ENCODE assay signal across 8 mouse cellular contexts in genomic region chr3:127408684-127409550, GRCm38 (mm10).
A peak's percentile ranks its signal among the peaks of the same experiment; 100 is the strongest.
DNase-seq lines count a peak whose midpoint lies in the region; ATAC-seq and TF ChIP-seq lines count a peak whose summit lies in the region.

No protein-coding gene starts in this region.

- H3K9me3 ChIP-seq in kidney, embryonic 15.5 days (replicated peaks), result no peaks in the 10 kb centered on the region
- H3K9me3 ChIP-seq in intestine, embryonic 15.5 days, result no peaks in the 10 kb centered on the region
- H3K9me3 ChIP-seq in limb, embryonic 14.5 days (ENCODE audit: control insufficient read depth, low read length), result no peaks in the 10 kb centered on the region
- no peaks in the 10 kb centered on the region for H3K9me3 ChIP-seq in midbrain, embryonic 14.5 days (ENCODE audit: control insufficient read depth, low read length)
- no peaks in the 10 kb centered on the region for H3K9me3 ChIP-seq in stomach, postnatal 0 days (ENCODE audit: control insufficient read depth, low read length)

- ATAC-seq in kidney, embryonic 15.5 days (replicated peaks; ENCODE audit: low FRiP score), result peak; percentile 97
- peak; percentile 97 for ATAC-seq in intestine, embryonic 15.5 days
- ATAC-seq in limb, embryonic 14.5 days (ENCODE audit: low FRiP score, low read depth), result peak; percentile 96
- peak; percentile 98 for ATAC-seq in midbrain, embryonic 14.5 days (ENCODE audit: low FRiP score, low TSS enrichment)
- peak; percentile 97 for ATAC-seq in stomach, postnatal 0 days (ENCODE audit: low FRiP score, low TSS enrichment)

- H3K4me3 ChIP-seq in kidney, embryonic 15.5 days (replicated peaks), result peak overlapping the region; percentile 54
- H3K4me3 ChIP-seq in intestine, embryonic 15.5 days (replicated peaks), result peak overlapping the region; percentile 48
- peak overlapping the region; percentile 52 for H3K4me3 ChIP-seq in limb, embryonic 14.5 days (replicated peaks; ENCODE audit: low read length)
- peak overlapping the region; percentile 62 for H3K4me3 ChIP-seq in midbrain, embryonic 14.5 days (replicated peaks; ENCODE audit: low read depth, low read length)
- H3K4me3 ChIP-seq in stomach, postnatal 0 days (ENCODE audit: low read depth, low read length), result peak overlapping the region; percentile 51

- no peaks in the 10 kb centered on the region for H3K27me3 ChIP-seq in kidney, embryonic 15.5 days
- no peaks in the 10 kb centered on the region for H3K27me3 ChIP-seq in intestine, embryonic 15.5 days (replicated peaks)
- no peaks in the 10 kb centered on the region for H3K27me3 ChIP-seq in limb, embryonic 14.5 days (ENCODE audit: control insufficient read depth, insufficient read depth, low read length)
- H3K27me3 ChIP-seq in midbrain, embryonic 14.5 days (ENCODE audit: control insufficient read depth, insufficient read depth, low read length), result no peaks in the 10 kb centered on the region
- no peaks in the 10 kb centered on the region for H3K27me3 ChIP-seq in stomach, postnatal 0 days (ENCODE audit: control insufficient read depth, insufficient read depth, low read length)

- WGBS in kidney, embryonic 15.5 days, result 16% methylated on average over 23 of the region's 23 CpGs
- 17% methylated on average over 23 of the region's 23 CpGs for WGBS in intestine, embryonic 15.5 days
- 14% methylated on average over 23 of the region's 23 CpGs for WGBS in limb, embryonic 14.5 days
- WGBS in midbrain, embryonic 14.5 days, result 17% methylated on average over 23 of the region's 23 CpGs
- WGBS in stomach, postnatal 0 days, result 16% methylated on average over 23 of the region's 23 CpGs

- peak overlapping the region; percentile 85 for H3K4me2 ChIP-seq in kidney, embryonic 15.5 days
- peak overlapping the region; percentile 83 for H3K4me2 ChIP-seq in intestine, embryonic 15.5 days (replicated peaks)
- H3K4me2 ChIP-seq in limb, embryonic 14.5 days (replicated peaks; ENCODE audit: low read depth, low read length, severe bottlenecking), result peak overlapping the region; percentile 78
- peak overlapping the region; percentile 82 for H3K4me2 ChIP-seq in midbrain, embryonic 14.5 days (ENCODE audit: low read length)
- peak overlapping the region; percentile 69 for H3K4me2 ChIP-seq in stomach, postnatal 0 days (replicated peaks; ENCODE audit: low read depth)

- TF ChIP-seq CTCF in stomach, postnatal 0 days (IDR thresholded peaks at IDR 0.05; ENCODE audit: low read depth), result no peak

- peak overlapping the region; percentile 34; the same call in 1 of the 2 replicates for H3K27ac ChIP-seq in kidney, embryonic 15.5 days
- H3K27ac ChIP-seq in intestine, embryonic 15.5 days, result peak overlapping the region; percentile 57; the same call in 1 of the 2 replicates
- peak overlapping the region; percentile 72 for H3K27ac ChIP-seq in limb, embryonic 14.5 days (replicated peaks; ENCODE audit: low read depth, low read length)
- peak overlapping the region; percentile 92 for H3K27ac ChIP-seq in midbrain, embryonic 14.5 days (replicated peaks; ENCODE audit: low read depth, low read length)
- H3K27ac ChIP-seq in stomach, postnatal 0 days (replicated peaks), result peak overlapping the region; percentile 63; the same call in 1 of the 2 replicates

- peak; percentile 69; the same call in 1 of the 2 replicates for TF ChIP-seq POLR2A in limb, embryonic 14.5 days (IDR thresholded peaks at IDR 0.05; ENCODE audit: borderline replicate concordance, extremely low read depth, insufficient read depth, insufficient read length)

- no peak for TF ChIP-seq EP300 in stomach, postnatal 0 days (optimal IDR thresholded peaks at IDR 0.05)

- H3K36me3 ChIP-seq in kidney, embryonic 15.5 days, result no peaks in the 10 kb centered on the region
- no peaks in the 10 kb centered on the region for H3K36me3 ChIP-seq in intestine, embryonic 15.5 days
- H3K36me3 ChIP-seq in limb, embryonic 14.5 days (ENCODE audit: control insufficient read depth, insufficient read depth, low read length), result no peaks in the 10 kb centered on the region
- H3K36me3 ChIP-seq in midbrain, embryonic 14.5 days (ENCODE audit: control insufficient read depth, insufficient read depth, low read length), result no peaks in the 10 kb centered on the region
- H3K36me3 ChIP-seq in stomach, postnatal 0 days (ENCODE audit: control insufficient read depth, insufficient read depth, low read length), result no peaks in the 10 kb centered on the region

- peak overlapping the region; percentile 49 for H3K9ac ChIP-seq in kidney, embryonic 15.5 days
- H3K9ac ChIP-seq in intestine, embryonic 15.5 days, result peak overlapping the region; percentile 57
- peak overlapping the region; percentile 76 for H3K9ac ChIP-seq in limb, embryonic 14.5 days (ENCODE audit: low read depth, low read length, severe bottlenecking)
- H3K9ac ChIP-seq in midbrain, embryonic 14.5 days (replicated peaks; ENCODE audit: low read length), result peak overlapping the region; percentile 77
- peak overlapping the region; percentile 57 for H3K9ac ChIP-seq in stomach, postnatal 0 days (ENCODE audit: low read length)

- H3K4me1 ChIP-seq in kidney, embryonic 15.5 days, result peaks cover 17% of the 10 kb centered on the region
- 0 out of 2 replicates have a peak, but pooled peaks cover 5% of the 10 kb centered on the region for H3K4me1 ChIP-seq in intestine, embryonic 15.5 days (replicated peaks)
- peaks cover 10% of the 10 kb centered on the region; the same call in 1 of the 2 replicates for H3K4me1 ChIP-seq in limb, embryonic 14.5 days (ENCODE audit: control insufficient read depth, insufficient read depth, low read length)
- H3K4me1 ChIP-seq in midbrain, embryonic 14.5 days (ENCODE audit: control insufficient read depth, insufficient read depth, low read length), result peaks cover 22% of the 10 kb centered on the region
- H3K4me1 ChIP-seq in stomach, postnatal 0 days (replicated peaks; ENCODE audit: control insufficient read depth, insufficient read depth), result no peaks in the 10 kb centered on the region

- no peak for DNase-seq in kidney, adult 11 months
- peak; percentile 89 for DNase-seq in embryo, embryonic 11 days
- DNase-seq in gastrocnemius, postnatal 25 days, result peak; percentile 69
- peak; percentile 79 for DNase-seq in limb, embryonic 14.5 days (ENCODE audit: low spot score)
- peak; percentile 90 for DNase-seq in midbrain, embryonic 14.5 days
- DNase-seq in stomach, postnatal 0 days (ENCODE audit: low spot score), result peak; percentile 57

Comparison
In these comparisons a context has a peak if more than half of its experiments do, and no peak if none do; other contexts are left out.
1. H3K27ac ChIP-seq: peak in every context shown above with its lines; median percentile 92 in midbrain, embryonic 14.5 days; 72 in limb, embryonic 14.5 days; 63 in stomach, postnatal 0 days; 57 in intestine, embryonic 15.5 days; 34 in kidney, embryonic 15.5 days.